Mouse (Mus musculus): ENCODE measurements around the gene Dgki. TPM values are rescaled to one million over a fixed set of nuclear protein-coding genes. Genes with fewer than 3 reads are reported as not detected.

Gene Dgki
- total RNA-seq, 2 experiments from 2014 or later: 0.20 to 0.21 TPM

- ATAC-seq (replicated peaks; ENCODE audit: poor library complexity): no peak
These were observed 230.0 kb downstream of the Dgki start for GRCm38 (mm10) chr6:37069836-37070600.

- ATAC-seq (replicated peaks; ENCODE audit: poor library complexity): no peak
These were observed 231.2 kb downstream of the Dgki start for GRCm38 (mm10) chr6:37068737-37069136.

- no peak for ATAC-seq (replicated peaks; ENCODE audit: poor library complexity)
These were observed 232.6 kb downstream of the Dgki start for GRCm38 (mm10) chr6:37067357-37067756.

GRCm38 (mm10) chr6:37064214-37064830, 235.7 kb downstream of the Dgki start:
- peak; percentile 75 for ATAC-seq (replicated peaks; ENCODE audit: poor library complexity)

GRCm38 (mm10) chr6:37063266-37063665, 236.7 kb downstream of the Dgki start:
- ATAC-seq (replicated peaks; ENCODE audit: poor library complexity): peak; percentile 20; the same call in 1 of the 2 replicates

GRCm38 (mm10) chr6:37060114-37060513, 239.9 kb downstream of the Dgki start:
- no peak for ATAC-seq (replicated peaks; ENCODE audit: poor library complexity)

GRCm38 (mm10) chr6:37057957-37058356, 242.0 kb downstream of the Dgki start:
- no peak for ATAC-seq (replicated peaks; ENCODE audit: poor library complexity)

- ATAC-seq (replicated peaks; ENCODE audit: poor library complexity): no peak
These were observed 242.4 kb downstream of the Dgki start for GRCm38 (mm10) chr6:37057536-37057935.

GRCm38 (mm10) chr6:37055634-37056033, 244.3 kb downstream of the Dgki start:
- no peak for ATAC-seq (replicated peaks; ENCODE audit: poor library complexity)

GRCm38 (mm10) chr6:37055128-37055527, 244.9 kb downstream of the Dgki start:
- ATAC-seq (replicated peaks; ENCODE audit: poor library complexity): no peak

- peak; percentile 89 for ATAC-seq (replicated peaks; ENCODE audit: poor library complexity)
These were observed 245.5 kb downstream of the Dgki start for GRCm38 (mm10) chr6:37054435-37055020.

- no peak for ATAC-seq (replicated peaks; ENCODE audit: poor library complexity)
These were observed 246.6 kb downstream of the Dgki start for GRCm38 (mm10) chr6:37053411-37053810.

GRCm38 (mm10) chr6:37051652-37052051, 248.3 kb downstream of the Dgki start:
- 0 out of 2 replicates have a peak, but pooled peaks have one; percentile 10 for ATAC-seq (replicated peaks; ENCODE audit: poor library complexity)

- ATAC-seq (replicated peaks; ENCODE audit: poor library complexity): no peak
These were observed 248.8 kb downstream of the Dgki start for GRCm38 (mm10) chr6:37051150-37051549.

GRCm38 (mm10) chr6:37047611-37048129, 252.3 kb downstream of the Dgki start:
- no peak for ATAC-seq (replicated peaks; ENCODE audit: poor library complexity)

- peak; percentile 95 for ATAC-seq (replicated peaks; ENCODE audit: poor library complexity)
These were observed 253.7 kb downstream of the Dgki start for GRCm38 (mm10) chr6:37046152-37046788.

- no peak for ATAC-seq (replicated peaks; ENCODE audit: poor library complexity)
These were observed 255.2 kb downstream of the Dgki start for GRCm38 (mm10) chr6:37044796-37045195.

GRCm38 (mm10) chr6:37038444-37038843, 261.5 kb downstream of the Dgki start:
- ATAC-seq (replicated peaks; ENCODE audit: poor library complexity): no peak

- peak; percentile 79 for ATAC-seq (replicated peaks; ENCODE audit: poor library complexity)
These were observed 262.7 kb downstream of the Dgki start for GRCm38 (mm10) chr6:37037115-37037908.

- no peak for ATAC-seq (replicated peaks; ENCODE audit: poor library complexity)
These were observed 264.3 kb downstream of the Dgki start for GRCm38 (mm10) chr6:37035681-37036080.
